Mouse (Mus musculus) embryo, embryonic 11.5 days (tissue): ENCODE results near the gene Vps13d.

Experiments used
- DNase-seq: peaks from one replicate; pipeline ENCODE4 v3.0.0-alpha.2; 2012; ENCODE audit warnings: low read depth, low spot score

Vps13d gene

GRCm38 (mm10) chr4:145150345-145151102 is 44.3 kb downstream of the Vps13d start:
- no peak for DNase-seq

GRCm38 (mm10) chr4:145147006-145147961 is 47.5 kb downstream of the Vps13d start:
- no peak for DNase-seq

GRCm38 (mm10) chr4:145143533-145143932 is 51.3 kb downstream of the Vps13d start:
- no peak for DNase-seq

- DNase-seq, result no peak
Observed at GRCm38 (mm10) chr4:145136705-145137104, 58.1 kb downstream of the Vps13d start.

GRCm38 (mm10) chr4:145135473-145135872 is 59.3 kb downstream of the Vps13d start:
- no peak for DNase-seq

GRCm38 (mm10) chr4:145130772-145131171 is 64.0 kb downstream of the Vps13d start:
- DNase-seq, result no peak

- no peak for DNase-seq
Observed at GRCm38 (mm10) chr4:145129956-145130548, 64.8 kb downstream of the Vps13d start.

GRCm38 (mm10) chr4:145125463-145126220 is 69.2 kb downstream of the Vps13d start:
- no peak for DNase-seq

- no peak for DNase-seq
Observed at GRCm38 (mm10) chr4:145124419-145124818, 70.4 kb downstream of the Vps13d start.

GRCm38 (mm10) chr4:145111641-145112040 is 83.2 kb downstream of the Vps13d start:
- DNase-seq, result no peak

- DNase-seq, result no peak
Observed at GRCm38 (mm10) chr4:145110736-145111135, 84.1 kb downstream of the Vps13d start.

GRCm38 (mm10) chr4:145106796-145107195 is 88.0 kb downstream of the Vps13d start:
- DNase-seq, result no peak

- no peak for DNase-seq
Observed at GRCm38 (mm10) chr4:145105319-145105718, 89.5 kb downstream of the Vps13d start.

- DNase-seq, result no peak
Observed at GRCm38 (mm10) chr4:145104917-145105316, 89.9 kb downstream of the Vps13d start.

GRCm38 (mm10) chr4:145103617-145104016 is 91.2 kb downstream of the Vps13d start:
- no peak for DNase-seq

GRCm38 (mm10) chr4:145101823-145102718 is 92.7 kb downstream of the Vps13d start:
- DNase-seq, result no peak

- DNase-seq, result no peak
Observed at GRCm38 (mm10) chr4:145099853-145100252, 95.0 kb downstream of the Vps13d start.

GRCm38 (mm10) chr4:145099344-145099743 is 95.5 kb downstream of the Vps13d start:
- DNase-seq, result no peak

- DNase-seq, result no peak
Observed at GRCm38 (mm10) chr4:145097974-145098373, 96.8 kb downstream of the Vps13d start.

- no peak for DNase-seq
Observed at GRCm38 (mm10) chr4:145096481-145097039, 98.2 kb downstream of the Vps13d start.
